ENCODE assay signal across 8 mouse cellular contexts in genomic region chr6:116107471-116108358, GRCm38 (mm10).
A peak's percentile ranks its signal among the peaks of the same experiment; 100 is the strongest.
DNase-seq lines count a peak whose midpoint lies in the region; ATAC-seq and TF ChIP-seq lines count a peak whose summit lies in the region.

No protein-coding gene starts in this region.

- H3K4me3 ChIP-seq in cerebellum, adult 2 months (replicated peaks; ENCODE audit: insufficient read depth, low read depth, low read length), result peak overlapping the region; percentile 46
- peak overlapping the region; percentile 51 for H3K4me3 ChIP-seq in intestine, embryonic 16.5 days (ENCODE audit: low read length)
- peak overlapping the region; percentile 49 for H3K4me3 ChIP-seq in limb, embryonic 14.5 days (replicated peaks; ENCODE audit: low read length)
- H3K4me3 ChIP-seq in midbrain, embryonic 14.5 days (replicated peaks; ENCODE audit: low read depth, low read length), result peak overlapping the region; percentile 68
- H3K4me3 ChIP-seq in stomach, embryonic 15.5 days (replicated peaks), result peak overlapping the region; percentile 53

- 5% methylated on average over 29 of the region's 29 CpGs for WGBS in cerebellum, adult 2 months
- 2% methylated on average over 29 of the region's 29 CpGs for WGBS in intestine, embryonic 16.5 days
- WGBS in limb, embryonic 14.5 days, result 1% methylated on average over 29 of the region's 29 CpGs
- WGBS in midbrain, embryonic 14.5 days, result under 1% methylated on average over 29 of the region's 29 CpGs
- 1% methylated on average over 29 of the region's 29 CpGs for WGBS in stomach, embryonic 15.5 days

- no peak for TF ChIP-seq POLR2A in cerebellum, adult 2 months (IDR thresholded peaks at IDR 0.05; ENCODE audit: borderline replicate concordance, insufficient read depth, low read length)
- TF ChIP-seq POLR2A in limb, embryonic 14.5 days (IDR thresholded peaks at IDR 0.05; ENCODE audit: borderline replicate concordance, extremely low read depth, insufficient read depth, insufficient read length), result no peak

- peak; percentile 92 for ATAC-seq in intestine, embryonic 16.5 days
- peak; percentile 84 for ATAC-seq in limb, embryonic 14.5 days (ENCODE audit: low FRiP score, low read depth)
- peak; percentile 97 for ATAC-seq in midbrain, embryonic 14.5 days (ENCODE audit: low FRiP score, low TSS enrichment)
- peak; percentile 79 for ATAC-seq in stomach, embryonic 15.5 days (ENCODE audit: insufficient read depth, low FRiP score, low read depth)

- no peaks in the 10 kb centered on the region for H3K36me3 ChIP-seq in intestine, embryonic 16.5 days (ENCODE audit: control insufficient read depth, insufficient read depth, low read length)
- H3K36me3 ChIP-seq in limb, embryonic 14.5 days (ENCODE audit: control insufficient read depth, insufficient read depth, low read length), result no peaks in the 10 kb centered on the region
- no peaks in the 10 kb centered on the region for H3K36me3 ChIP-seq in midbrain, embryonic 14.5 days (ENCODE audit: control insufficient read depth, insufficient read depth, low read length)
- H3K36me3 ChIP-seq in stomach, embryonic 15.5 days, result no peaks in the 10 kb centered on the region

- no peaks in the 10 kb centered on the region for H3K27me3 ChIP-seq in cerebellum, adult 2 months (ENCODE audit: control insufficient read depth, insufficient read depth, low read length)
- H3K27me3 ChIP-seq in intestine, embryonic 16.5 days (replicated peaks; ENCODE audit: control insufficient read depth, insufficient read depth, low read length), result no peaks in the 10 kb centered on the region
- H3K27me3 ChIP-seq in limb, embryonic 14.5 days (ENCODE audit: control insufficient read depth, insufficient read depth, low read length), result no peaks in the 10 kb centered on the region
- H3K27me3 ChIP-seq in midbrain, embryonic 14.5 days (ENCODE audit: control insufficient read depth, insufficient read depth, low read length), result no peaks in the 10 kb centered on the region
- no peaks in the 10 kb centered on the region for H3K27me3 ChIP-seq in stomach, embryonic 15.5 days (replicated peaks)

- no peak overlapping the region for H3K27ac ChIP-seq in cerebellum, adult 2 months (ENCODE audit: insufficient read depth, low read length)
- H3K27ac ChIP-seq in intestine, embryonic 16.5 days (ENCODE audit: low read length), result peak overlapping the region; percentile 49
- no peak overlapping the region for H3K27ac ChIP-seq in limb, embryonic 14.5 days (replicated peaks; ENCODE audit: low read depth, low read length)
- peak overlapping the region; percentile 93 for H3K27ac ChIP-seq in midbrain, embryonic 14.5 days (replicated peaks; ENCODE audit: low read depth, low read length)
- peak overlapping the region; percentile 59 for H3K27ac ChIP-seq in stomach, embryonic 15.5 days

- TF ChIP-seq CTCF in cerebellum, adult 2 months (IDR thresholded peaks at IDR 0.05; ENCODE audit: borderline replicate concordance, insufficient read depth, low read depth, low read length), result no peak

- peak overlapping the region; percentile 94 for H3K4me2 ChIP-seq in intestine, embryonic 16.5 days (ENCODE audit: low read depth, low read length)
- peak overlapping the region; percentile 82 for H3K4me2 ChIP-seq in limb, embryonic 14.5 days (replicated peaks; ENCODE audit: low read depth, low read length, severe bottlenecking)
- peak overlapping the region; percentile 74 for H3K4me2 ChIP-seq in midbrain, embryonic 14.5 days (ENCODE audit: low read length)
- H3K4me2 ChIP-seq in stomach, embryonic 15.5 days, result peak overlapping the region; percentile 92

- no peaks in the 10 kb centered on the region for H3K4me1 ChIP-seq in cerebellum, adult 2 months (ENCODE audit: control insufficient read depth, insufficient read depth, low read length)
- peaks cover 8% of the 10 kb centered on the region; the same call in 1 of the 2 replicates for H3K4me1 ChIP-seq in intestine, embryonic 16.5 days (ENCODE audit: control insufficient read depth, insufficient read depth, low read length)
- H3K4me1 ChIP-seq in limb, embryonic 14.5 days (ENCODE audit: control insufficient read depth, insufficient read depth, low read length), result peaks cover 5% of the 10 kb centered on the region; the same call in 1 of the 2 replicates
- peaks cover 30% of the 10 kb centered on the region for H3K4me1 ChIP-seq in midbrain, embryonic 14.5 days (ENCODE audit: control insufficient read depth, insufficient read depth, low read length)
- peaks cover 11% of the 10 kb centered on the region; the same call in 1 of the 2 replicates for H3K4me1 ChIP-seq in stomach, embryonic 15.5 days

- H3K9ac ChIP-seq in intestine, embryonic 16.5 days (ENCODE audit: low read depth, low read length), result peak overlapping the region; percentile 59
- peak overlapping the region; percentile 62 for H3K9ac ChIP-seq in limb, embryonic 14.5 days (ENCODE audit: low read depth, low read length, severe bottlenecking)
- H3K9ac ChIP-seq in midbrain, embryonic 14.5 days (replicated peaks; ENCODE audit: low read length), result peak overlapping the region; percentile 68
- peak overlapping the region; percentile 29 for H3K9ac ChIP-seq in stomach, embryonic 15.5 days

- H3K9me3 ChIP-seq in intestine, embryonic 16.5 days (ENCODE audit: control insufficient read depth, low read length), result no peaks in the 10 kb centered on the region
- H3K9me3 ChIP-seq in limb, embryonic 14.5 days (ENCODE audit: control insufficient read depth, low read length), result no peaks in the 10 kb centered on the region
- H3K9me3 ChIP-seq in midbrain, embryonic 14.5 days (ENCODE audit: control insufficient read depth, low read length), result no peaks in the 10 kb centered on the region
- no peaks in the 10 kb centered on the region for H3K9me3 ChIP-seq in stomach, embryonic 15.5 days

- DNase-seq in cerebellum, adult 2 months, result peak; percentile 18 to 40
- DNase-seq in cerebellum, adult 8-10 months, result no peak
- DNase-seq in embryo, embryonic 11.5 days (ENCODE audit: low read depth, low spot score), result peak; percentile 36
- peak; percentile 96 for DNase-seq in heart, adult 11 months
- DNase-seq in limb, embryonic 14.5 days (ENCODE audit: low spot score), result peak; percentile 72
- peak; percentile 84 for DNase-seq in midbrain, embryonic 14.5 days

Comparison
In these comparisons a context has a peak if more than half of its experiments do, and no peak if none do; other contexts are left out.
1. H3K27ac ChIP-seq: peak in intestine, embryonic 16.5 days (single experiment), midbrain, embryonic 14.5 days (single experiment) and stomach, embryonic 15.5 days (single experiment); none in cerebellum, adult 2 months (single experiment) and limb, embryonic 14.5 days (single experiment).
2. Peak in every context shown above with its lines, with median percentiles within 50 percentile points of each other: H3K4me3 ChIP-seq, ATAC-seq, H3K4me2 ChIP-seq and H3K9ac ChIP-seq.